Mouse (Mus musculus) T-helper 1 cell (primary cell): ENCODE measurements around the gene Faap100.
"Not testable (repeated sequence)": the region's sequence is repeated elsewhere in the genome, so short reads cannot be mapped to it uniquely, and the experiment has no call there.

Source experiments
- in situ Hi-C: fragments of 300-600 bp; cut with MboI, MseI; formaldehyde crosslinking; loops from one replicate; pipeline ENCODE4 v1.15.1; 2025; ENCODE audit warnings: high pct_unique_total_duplicates

Faap100 gene

DNA sequence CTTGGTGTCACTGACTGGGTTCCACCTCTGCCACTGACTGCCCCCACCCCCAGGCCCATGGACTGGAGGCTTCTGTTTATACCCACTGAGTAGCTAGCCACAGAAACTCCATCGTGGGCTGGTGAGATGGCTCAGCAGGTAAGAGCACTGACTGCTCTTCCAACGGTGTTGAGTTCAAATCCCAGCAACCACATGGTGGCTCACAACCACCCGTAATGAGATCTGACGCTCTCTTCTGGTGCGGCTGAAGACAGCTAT lies 26.5 kb downstream of the Faap100 start:
- in situ Hi-C loops = loop anchor here (5.0 kb wide), 1 partner anchor 40 kb away; no protein-coding TSS in a partner anchor

DNA sequence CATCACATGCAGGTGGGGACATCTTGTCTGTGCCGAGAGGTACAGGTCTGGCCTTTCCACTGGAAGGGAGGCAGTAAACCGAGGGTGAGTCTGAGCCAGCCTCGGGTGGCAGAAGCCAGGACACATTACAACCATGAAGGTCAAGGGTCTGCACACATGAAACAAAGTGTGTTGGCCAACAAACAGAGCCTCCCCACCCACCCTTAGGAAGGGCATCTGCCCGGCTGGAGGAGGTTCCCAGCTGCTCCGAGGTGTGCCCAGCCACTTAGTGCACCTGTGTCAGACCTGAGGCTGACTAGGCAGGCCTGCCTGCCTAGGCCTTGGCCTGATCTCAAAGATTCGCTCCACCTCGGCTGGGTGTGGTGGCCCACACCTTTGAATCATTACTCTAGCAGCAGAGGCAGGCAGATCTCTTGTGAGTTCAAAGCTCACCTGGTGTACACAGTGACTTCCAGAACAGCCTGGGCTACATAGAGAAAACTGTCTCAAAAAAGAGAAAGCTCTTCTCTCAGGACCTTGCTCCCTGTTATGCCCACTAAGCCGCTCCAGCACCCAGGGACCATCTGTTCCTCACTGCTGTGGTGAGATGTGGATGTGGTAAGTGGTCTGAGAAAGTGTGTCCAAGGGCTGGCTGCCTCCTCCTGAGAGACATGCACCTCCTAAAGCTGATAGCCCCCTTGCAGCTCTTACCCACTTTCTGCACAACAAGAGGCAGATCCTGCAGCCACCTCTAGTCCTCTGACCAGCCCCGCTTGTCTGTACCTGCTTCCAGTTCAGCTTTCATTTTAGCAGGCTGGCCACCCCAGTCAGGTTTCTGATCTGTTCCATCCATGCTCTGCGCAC lies 27.1 kb downstream of the Faap100 start:
- in situ Hi-C loops = loop anchor here (5.0 kb wide), 1 partner anchor 39 kb away; no protein-coding TSS in a partner anchor

DNA sequence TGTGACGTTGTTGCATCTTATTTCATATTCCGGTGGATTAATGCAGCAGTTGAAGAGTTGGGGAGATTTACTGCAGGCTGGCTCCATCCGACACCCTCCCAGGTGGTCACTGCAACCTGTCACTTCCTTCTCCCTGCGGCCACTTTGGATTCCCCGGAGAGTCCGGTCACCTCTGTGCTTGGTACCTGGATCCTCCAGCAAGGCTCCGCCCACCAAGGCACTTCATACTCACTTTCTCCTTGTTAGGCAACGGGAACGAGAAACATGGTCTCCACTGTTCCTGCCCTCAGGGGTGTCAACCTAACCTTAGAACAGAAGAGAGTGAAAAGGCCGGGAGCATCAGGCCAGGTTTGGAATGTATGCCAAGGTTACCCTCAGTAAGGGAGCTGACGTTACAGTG lies 27.9 kb downstream of the Faap100 start:
- in situ Hi-C loops = loop anchor here (5.0 kb wide), 1 partner anchor 38 kb away; no protein-coding TSS in a partner anchor

DNA sequence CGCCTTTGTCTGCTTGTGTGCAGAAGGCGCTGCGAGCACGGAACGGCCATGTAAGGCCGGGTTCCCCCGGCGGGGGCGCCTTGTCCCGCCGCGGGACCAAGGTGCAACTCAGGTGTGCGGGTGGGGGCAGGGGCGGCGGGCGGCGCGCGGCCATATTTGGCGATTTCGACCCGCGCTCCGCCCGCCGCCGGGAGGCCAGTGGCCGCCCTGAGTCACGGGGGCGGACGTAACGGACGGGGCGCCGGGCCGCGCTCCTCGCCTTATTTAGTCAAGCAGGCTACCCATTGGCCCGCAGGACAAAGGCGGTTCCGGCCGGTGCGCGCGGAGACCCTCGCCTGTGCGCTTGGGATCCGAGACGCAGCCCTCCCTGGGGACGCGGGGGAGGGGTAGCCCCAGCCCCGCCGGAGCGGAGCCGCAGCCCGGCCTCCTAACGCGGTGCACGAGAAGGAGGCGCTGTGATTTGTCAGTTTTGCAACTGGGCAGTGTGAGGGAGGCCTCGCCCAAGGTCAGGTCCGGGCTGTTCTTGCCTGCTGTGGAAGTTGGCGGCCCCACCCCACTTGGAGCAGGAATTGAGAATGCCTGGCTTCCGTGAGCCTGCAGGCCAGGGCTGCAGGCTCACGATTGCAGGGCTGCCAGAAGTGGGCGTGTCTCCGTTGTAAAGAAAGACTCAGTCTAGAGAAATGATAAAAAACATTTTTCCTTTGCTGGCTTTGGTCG lies 28.4 kb downstream of the Faap100 start:
- in situ Hi-C loops = loop anchor here (5.0 kb wide), 1 partner anchor 38 kb away; no protein-coding TSS in a partner anchor

DNA sequence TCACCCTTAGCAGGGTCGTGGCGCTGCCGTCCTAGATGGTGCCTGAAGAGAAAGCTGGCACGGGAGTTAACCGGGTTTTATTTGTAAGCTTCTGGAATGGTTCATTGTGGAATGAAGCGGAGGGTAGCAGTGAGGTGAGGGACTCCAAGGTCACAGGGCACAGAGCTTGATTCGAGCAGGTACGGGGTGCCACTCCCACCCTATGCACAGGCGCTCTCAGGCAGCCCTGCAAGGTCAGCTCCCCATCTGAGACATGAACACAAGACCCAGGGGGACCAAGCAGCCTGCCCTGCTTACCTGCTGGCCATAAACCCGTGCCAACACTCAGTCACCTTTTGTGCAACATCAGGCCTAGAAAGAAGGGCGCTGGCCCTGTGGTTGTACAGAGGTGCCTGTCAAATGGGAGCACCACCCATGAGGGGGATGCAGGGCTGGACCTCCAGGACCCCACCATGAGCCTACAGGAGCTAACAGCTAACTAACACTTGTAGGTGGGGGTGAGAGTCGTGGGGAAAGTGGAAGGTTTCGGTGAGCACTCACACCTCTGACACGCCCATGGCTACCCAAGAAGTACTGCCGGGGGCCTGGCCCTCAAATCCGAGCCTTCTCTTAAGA lies 29.1 kb downstream of the Faap100 start:
- in situ Hi-C loops = no loop called here

DNA sequence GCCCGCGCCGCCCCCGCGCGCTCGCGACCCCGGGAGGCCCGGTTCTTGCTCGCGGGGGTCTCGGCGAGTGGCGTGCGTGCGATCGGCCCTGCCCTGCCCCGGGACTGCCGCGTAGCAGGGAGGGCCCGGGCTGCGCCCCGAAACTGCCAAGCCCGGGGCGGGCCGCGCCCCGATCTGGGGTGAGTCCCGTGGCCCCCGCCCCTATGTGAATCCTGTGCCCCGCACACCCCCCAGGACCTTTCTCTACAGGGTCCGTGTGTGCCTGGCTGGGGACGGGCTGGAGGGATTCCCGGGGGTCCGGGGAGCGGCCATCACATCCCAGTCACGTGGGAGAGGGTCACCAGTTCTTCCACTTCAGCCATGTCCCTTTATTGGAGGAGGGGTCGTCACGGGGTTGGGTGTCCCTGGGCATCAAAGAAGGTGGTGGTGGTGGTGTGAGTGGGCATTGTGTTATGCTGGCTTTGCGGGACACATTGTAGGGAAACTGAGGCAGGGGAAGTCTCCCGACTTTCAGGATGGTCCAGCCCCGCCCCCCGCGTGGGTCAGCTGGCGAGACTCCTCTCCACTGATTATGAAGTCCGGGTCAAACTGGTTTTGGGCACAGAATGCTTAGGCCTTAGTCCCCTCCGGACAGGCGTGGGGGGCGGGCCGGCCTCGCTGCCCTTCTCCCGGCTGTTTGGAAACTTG lies 29.7 kb downstream of the Faap100 start:
- in situ Hi-C loops = no loop called here

DNA sequence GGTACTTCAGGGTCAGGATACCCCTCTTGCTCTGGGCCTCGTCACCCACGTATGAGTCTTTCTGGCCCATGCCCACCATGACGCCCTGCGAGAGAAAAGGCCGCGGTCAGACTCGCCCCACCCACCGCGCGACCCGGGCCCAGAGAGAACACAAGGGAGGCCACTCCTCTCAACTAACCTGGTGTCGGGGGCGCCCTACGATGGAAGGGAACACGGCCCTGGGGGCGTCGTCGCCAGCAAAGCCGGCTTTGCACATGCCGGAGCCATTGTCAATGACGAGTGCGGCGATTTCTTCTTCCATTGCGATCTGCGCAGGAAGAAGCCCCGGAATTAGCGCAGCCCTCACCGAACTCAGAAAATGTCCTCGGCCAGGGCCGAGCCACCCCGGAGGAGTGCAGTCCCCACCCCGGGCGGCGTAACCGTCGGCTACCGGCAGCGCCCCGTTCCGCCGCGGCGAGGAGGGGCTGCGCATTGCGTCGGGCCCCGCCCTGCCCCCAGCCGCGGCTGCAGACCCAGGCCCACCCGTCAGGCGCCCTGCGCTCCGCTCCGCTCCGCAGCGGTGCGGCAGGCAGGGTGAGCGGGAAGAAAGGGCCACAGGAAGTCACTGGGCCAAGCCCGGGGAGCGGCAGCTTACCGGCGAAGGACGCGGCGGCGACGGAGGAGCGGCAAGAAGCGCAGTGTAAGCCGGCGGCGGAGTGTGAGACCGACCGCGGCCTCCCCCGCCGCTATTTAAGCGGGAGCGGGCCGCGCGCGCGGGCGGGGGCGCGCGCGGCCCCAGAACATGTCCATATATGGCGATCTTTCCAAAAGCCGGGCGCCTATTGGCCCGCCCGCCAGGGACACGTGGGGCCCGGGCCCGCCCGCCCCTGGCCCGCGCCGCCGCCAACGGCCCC lies 30.5 kb downstream of the Faap100 start, which contains the start of gene Actg1:
Gene Actg1, minus strand, starts transcription at position 752 of the 893 bp plus-strand sequence.
- in situ Hi-C loops = no loop called here

DNA sequence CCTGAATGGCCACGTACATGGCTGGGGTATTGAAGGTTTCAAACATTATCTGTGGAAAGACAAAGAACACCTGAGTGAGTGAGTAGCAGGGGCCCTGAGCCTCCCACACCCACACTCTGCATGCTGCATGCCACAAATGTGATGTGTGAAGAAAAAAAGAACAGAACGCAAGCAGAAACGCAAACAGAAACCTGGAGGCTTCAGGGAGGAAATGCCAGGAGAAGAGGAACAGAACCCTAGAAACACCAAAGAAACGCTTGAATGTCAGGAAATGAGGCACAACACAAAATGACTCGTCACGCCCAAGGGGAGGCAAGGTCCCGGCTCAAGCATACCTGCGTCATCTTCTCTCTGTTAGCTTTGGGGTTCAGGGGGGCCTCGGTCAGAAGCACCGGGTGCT lies 31.3 kb downstream of the Faap100 start:
- in situ Hi-C loops = no loop called here

DNA sequence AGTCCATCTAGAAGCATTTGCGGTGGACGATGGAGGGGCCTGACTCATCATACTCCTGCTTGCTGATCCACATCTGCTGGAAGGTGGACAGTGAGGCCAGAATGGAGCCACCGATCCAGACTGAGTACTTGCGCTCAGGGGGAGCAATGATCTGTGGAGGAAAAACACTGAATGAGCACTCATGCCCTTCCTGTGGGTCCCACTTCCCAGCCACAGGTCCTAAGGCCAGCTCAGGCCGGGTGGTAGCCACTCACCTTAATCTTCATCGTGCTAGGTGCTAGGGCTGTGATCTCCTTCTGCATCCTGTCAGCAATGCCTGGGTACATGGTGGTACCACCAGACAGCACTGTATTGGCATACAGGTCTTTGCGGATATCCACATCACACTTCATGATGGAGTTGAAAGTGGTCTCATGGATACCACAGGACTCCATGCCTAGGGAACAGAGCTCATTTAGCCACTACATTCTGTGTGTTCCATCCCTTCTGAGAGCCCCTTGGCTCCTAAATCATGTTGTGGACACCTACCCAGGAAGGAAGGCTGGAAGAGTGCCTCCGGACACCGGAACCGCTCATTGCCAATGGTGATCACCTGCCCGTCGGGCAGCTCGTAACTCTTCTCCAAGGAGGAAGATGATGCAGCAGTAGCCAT lies 32.1 kb downstream of the Faap100 start:
- in situ Hi-C loops = not testable (repeated sequence)

DNA sequence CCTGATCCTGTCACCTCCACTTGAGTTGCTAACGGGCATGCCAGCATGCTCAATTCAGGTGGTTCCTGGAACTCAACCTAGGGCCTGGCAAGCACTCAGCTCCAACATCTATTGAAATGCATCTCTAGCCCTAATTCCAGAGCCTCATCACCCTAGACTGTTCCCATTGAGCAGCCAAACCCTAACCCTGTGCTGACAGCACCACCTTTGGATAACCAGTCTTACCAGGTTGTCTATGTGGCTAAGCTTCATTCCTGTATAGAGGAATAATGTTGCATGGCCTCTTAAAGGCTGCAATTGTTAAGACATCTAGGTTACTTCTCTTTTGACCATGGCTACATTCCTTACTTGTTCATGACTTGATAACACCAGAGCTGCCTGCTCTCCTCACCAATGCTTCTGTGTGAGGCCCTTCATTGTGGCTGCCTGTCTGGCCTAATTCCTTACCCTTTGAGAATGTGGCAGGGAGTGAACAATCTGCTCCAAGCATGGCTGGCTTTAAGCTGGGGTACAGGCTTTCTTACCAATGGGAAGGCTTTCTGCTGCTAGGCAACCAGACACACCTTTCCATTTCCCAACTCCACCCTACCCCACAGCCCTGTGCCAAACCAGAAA lies 33.4 kb downstream of the Faap100 start:
- in situ Hi-C loops = no loop called here

DNA sequence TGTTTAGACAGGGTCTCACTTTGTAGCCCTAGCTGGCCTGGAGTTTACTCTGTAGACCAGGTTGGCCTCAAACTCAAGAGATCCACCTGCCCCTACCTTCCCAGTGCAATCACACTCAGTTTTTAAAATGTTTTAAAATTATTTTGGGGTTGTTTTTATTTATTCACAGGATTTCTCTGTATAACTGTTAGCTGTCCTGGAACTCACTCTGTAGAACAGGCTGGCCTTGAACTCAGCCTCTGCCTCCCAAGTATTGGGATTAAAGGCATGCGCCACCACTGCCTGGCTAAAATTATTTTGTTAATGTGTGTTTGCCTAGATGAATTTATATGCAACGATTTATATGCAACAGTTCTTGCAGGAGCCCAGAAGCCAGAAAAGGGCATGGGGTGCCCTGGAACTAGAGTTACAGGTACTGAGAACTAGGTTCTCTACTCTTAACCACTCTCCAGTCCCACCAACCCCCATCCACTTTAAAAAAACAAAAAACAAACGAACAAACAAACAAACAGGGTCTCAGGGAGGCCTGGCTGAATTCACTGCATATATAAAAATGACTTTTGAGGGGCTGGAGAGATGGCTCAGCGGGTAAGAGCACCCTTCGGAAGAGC lies 34.1 kb downstream of the Faap100 start:
- in situ Hi-C loops = no loop called here

DNA sequence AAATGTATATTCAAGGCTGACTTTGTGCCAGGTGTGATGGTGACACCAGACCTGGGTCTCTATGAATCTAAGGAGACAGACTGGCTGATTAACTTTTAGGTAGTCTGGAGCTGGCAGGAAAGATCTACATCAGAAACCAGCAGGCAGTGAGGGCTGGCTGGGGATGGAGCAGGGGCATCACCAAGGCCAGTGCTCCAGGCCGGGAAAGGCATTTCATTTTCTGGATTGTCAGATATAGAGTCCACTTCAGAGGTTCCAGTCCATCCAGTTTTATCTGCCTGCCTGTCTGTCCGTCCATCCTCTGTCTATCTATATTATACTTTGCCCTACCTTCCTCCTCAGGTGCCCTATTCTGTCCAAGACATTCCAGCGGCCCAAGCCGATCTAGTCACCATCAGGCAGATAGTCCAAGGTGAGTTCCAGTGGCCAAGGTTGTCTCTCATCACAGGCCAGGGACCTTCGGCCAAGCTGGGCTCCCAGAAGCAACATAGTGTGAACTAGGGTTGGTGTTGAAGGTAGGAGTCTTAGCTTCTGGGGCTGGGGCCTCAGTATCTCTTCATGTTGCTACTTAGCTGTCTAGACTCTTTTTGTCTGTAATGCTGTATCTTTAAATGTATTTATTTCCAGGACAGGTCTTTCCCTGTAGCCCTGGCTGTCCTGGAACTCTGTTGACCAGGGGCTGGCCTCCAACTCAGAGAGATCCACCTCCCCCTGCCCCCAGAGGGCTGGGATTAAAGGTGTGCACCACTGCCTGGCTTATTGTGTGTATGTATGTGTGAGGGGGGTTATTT lies 34.9 kb downstream of the Faap100 start:
- in situ Hi-C loops = no loop called here

DNA sequence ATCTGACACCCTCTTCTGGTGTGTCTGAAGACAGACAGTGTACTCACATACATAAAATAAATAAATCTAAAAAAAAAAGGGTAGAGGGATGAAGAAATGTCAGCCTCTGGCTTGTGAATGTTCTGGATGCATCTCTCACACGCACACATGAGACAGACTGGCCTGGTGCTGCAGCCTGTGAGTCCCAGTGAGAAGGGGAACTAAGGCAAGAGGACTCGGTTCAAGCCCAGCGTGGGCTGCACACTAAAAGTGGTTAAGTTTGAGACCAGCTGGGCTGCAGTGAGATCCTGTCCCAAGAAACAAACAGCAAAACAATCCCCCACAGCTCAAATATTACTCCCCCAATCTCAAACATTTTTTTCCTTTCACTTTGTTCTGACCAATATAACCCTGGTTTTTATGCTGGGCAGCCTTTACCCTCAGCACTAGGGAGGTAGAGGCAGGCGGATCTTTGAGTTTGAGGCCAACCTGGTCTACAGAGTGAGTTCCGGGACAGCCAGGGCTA lies 35.9 kb downstream of the Faap100 start:
- in situ Hi-C loops = no loop called here

DNA sequence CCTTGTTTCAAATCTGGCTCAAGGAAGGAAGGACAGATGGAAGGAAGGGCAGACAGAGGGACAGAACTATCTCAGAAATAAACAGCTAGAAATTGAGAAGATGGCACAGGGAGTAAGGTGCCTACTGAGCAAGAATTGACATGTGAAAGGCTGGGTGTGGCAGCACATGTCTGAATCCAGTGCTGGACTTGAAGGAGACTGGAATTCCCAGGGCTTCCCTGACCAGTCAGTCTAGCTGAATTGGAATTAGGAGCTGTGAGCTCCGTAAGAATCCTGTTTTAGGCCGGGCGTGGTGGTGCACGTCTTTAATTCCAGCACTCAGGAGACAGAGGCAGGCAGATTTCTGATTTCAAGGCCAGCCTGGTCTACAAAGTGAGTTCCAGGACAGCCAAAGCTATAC lies 36.9 kb downstream of the Faap100 start:
- in situ Hi-C loops = no loop called here

DNA sequence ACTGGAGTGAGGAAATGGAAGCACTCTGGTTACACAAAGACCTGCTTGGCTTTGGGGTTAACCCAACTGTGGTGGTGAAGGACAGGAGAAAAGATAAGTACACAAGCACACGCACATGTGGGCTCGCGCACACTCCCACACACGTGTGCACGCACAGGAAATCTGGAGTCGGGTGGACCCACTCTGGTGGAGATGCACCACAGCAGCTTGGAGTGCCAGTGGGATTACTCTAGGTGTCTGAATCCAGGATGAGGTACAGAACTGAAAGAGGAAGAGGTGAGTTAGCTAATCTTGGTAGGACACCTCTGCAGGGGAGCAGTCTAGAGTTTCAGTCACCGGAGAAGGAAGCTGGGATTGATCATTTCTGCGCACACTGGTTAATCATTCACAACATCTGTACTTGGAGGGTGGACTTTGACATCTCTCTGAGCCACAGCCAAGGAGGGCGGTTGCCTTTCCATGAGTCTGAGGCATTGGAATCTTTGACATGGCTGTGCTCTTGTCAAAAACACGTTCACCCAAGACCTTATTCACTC lies 38.5 kb downstream of the Faap100 start:
- in situ Hi-C loops = no loop called here

DNA sequence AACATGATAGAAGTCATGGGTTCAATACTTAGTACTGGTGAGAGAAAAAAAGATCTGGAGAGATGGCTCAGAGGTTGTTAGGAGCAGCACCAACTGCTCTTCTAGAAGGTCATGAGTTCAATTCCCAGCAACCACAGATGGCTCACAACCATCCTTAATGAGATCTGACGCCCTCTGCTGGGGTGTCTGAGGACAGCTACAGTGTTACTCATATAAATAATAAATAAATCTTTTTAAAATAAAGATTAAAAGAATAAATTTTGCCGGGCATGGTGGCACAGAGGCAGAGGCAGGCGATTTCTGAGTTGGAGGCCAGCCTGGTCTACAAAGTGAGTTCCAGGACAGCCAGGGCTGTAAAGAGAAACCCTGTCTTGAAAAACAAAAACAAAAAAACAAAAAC lies 39.8 kb downstream of the Faap100 start:
- in situ Hi-C loops = no loop called here

DNA sequence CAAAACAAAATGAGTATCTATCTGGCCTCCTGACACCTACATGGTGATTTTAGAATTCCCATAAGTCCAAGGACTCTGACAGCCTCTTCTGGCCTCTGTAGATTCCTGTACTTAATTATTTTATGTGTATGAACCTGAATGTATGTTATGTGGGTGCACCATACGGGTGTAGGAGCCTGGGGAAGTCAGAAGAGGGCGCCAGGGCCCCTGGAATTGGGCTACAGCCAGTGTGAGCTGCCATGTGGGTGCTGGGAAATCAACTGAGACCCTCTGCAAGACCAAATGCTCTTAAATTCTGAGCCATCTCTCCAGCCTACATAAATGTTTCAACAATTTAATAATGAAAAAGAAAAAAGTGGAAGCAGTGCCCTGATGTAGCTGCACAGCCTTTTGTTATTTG lies 41.1 kb downstream of the Faap100 start:
- in situ Hi-C loops = no loop called here

DNA sequence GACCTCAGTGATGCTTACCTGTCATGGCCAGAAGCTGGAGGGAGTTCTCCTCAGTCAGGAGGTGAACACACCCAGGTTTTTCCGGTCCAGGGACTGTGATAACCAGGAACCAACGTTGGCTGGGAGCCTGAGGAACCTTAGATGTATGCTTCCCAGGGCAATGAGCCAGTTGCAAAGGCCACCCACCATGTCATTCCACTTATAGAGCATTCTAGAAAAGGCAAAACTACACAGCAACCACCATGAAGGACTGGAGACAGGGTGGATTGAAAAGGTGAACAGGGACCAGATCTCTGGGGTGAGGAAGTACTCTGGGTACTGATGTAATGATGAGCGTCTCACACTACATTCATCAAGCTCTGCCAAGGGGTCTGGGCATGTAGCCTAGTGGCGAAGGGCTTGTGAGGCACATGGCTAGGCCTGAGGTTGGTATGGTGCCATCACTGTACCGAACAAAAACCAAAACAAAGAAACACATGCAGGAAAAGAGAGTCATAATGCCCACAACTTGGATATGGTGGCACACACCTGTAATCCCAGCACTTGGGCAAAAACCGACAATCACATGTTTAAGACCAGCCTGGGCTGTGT lies 43.0 kb downstream of the Faap100 start:
- in situ Hi-C loops = no loop called here
